Mouse (Mus musculus): ENCODE measurements around the gene Cntnap1. TPM values are rescaled to one million over a fixed set of nuclear protein-coding genes. Genes with fewer than 3 reads are reported as not detected.

Cntnap1 gene
- total RNA-seq, 4 experiments from 2014 or later = 157 to 185 (median 168) TPM

DNA sequence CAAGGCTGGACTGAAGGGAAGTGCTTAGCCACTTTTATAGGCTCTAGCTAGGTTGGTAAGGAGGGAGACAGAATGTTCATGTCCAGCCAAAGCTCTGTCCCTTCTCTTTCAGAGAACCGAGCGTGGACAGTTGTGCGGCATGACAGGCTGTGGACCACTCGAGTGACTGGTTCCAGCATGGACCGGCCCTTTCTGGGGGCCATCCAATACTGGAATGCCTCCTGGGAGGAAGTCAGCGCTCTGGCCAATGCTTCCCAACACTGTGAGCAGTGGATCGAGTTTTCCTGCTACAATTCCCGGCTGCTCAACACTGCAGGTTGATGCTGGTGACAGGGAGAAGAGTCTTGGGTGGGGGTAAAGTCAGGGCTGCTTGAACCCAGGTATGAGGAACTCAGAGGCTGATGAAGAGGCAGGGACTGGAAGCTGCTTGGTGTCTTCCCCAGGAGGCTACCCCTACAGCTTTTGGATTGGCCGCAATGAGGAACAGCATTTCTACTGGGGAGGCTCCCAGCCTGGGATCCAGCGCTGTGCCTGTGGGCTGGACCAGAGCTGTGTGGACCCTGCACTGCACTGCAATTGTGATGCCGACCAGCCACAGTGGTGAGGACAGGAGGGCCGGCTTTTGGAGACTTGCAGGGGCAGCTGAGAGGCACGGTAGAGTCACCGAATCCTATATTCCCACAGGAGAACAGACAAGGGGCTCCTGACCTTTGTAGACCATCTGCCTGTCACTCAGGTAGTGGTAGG lies 12.6 kb downstream of the Cntnap1 start:
- DNase-seq (ENCODE audit: low spot score in 2 of 2) = no peak

DNA sequence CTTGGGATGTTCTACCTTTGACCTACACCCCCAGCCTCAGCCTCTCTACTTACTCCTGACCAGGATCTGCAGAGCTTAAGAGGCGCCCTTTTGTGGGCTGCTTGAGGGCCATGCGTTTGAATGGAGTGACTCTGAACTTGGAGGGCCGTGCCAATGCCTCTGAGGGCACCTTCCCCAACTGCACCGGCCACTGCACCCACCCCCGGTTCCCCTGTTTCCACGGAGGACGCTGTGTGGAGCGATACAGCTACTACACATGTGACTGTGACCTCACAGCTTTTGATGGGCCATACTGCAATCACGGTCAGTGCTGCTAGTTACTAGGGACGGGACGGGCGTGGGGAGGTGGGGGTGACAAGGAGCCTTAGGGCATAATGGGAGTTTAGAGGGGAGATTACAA lies 14.7 kb downstream of the Cntnap1 start:
- no peak for DNase-seq (ENCODE audit: low spot score in 2 of 2)

DNA sequence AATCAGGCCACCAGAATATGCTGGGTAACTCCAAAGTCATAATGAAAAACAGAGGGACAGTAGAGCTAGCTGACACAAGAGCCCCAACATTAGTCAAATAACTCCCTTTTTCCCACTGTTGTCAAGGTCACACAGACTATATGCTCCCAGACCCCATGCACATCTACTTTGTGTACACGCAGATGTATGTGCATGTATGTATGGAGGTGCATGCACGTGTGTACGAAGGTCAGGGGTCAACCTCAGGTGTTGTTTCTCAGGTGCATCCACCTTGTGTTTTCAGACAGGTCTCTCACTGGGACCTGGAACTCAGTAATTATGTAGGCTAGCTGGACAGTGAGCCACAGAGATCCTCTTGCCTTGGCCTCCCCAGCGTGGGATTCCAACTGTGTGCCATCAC lies 15.1 kb downstream of the Cntnap1 start:
- DNase-seq (ENCODE audit: low spot score in 2 of 2) = no peak

DNA sequence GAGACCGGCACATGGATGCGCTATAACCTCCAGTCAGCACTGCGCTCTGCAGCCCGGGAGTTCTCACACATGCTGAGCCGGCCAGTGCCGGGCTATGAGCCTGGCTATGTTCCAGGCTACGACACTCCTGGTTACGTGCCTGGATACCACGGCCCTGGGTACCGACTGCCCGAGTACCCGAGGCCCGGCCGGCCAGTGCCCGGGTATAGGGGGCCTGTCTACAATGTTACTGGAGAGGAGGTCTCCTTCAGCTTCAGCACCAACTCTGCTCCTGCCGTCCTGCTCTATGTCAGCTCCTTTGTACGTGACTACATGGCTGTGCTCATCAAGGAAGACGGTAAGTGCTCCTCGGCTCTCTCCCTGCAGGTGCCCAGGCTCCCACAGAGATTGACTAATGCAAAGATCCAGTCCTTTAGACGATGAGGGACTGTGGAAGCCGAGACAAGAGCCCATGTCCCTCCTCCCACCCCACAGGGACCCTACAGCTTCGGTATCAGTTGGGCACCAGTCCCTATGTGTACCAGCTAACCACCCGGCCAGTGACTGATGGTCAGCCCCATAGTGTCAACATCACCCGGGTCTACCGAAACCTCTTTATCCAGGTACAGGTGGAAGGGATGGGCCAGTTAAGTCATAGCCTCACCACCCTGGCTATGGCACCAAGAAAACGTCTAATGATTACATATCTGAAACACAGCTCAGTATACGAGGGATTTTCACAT lies 16.4 kb downstream of the Cntnap1 start:
- DNase-seq (ENCODE audit: low spot score in 2 of 2) = no peak

DNA sequence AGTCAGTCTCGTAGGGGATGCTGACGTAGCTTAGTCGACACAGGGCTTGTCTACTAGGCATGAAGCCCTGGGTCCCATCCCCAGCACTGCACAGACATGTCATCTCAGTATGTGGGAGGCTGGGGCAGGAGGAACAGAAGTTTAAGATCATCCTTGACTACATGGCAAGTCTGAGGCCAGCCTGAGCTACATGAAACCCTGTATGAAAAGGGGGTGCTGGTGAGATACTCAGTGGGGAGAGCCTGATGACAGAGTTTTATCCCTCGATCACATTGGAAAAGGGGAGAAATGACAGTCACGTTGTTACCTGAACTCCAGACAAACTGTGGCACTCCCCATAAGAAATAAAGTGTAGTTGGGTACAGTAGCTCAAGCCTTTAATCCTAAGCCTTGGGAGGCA lies 17.2 kb downstream of the Cntnap1 start:
- no peak for DNase-seq (ENCODE audit: low spot score in 2 of 2)

DNA sequence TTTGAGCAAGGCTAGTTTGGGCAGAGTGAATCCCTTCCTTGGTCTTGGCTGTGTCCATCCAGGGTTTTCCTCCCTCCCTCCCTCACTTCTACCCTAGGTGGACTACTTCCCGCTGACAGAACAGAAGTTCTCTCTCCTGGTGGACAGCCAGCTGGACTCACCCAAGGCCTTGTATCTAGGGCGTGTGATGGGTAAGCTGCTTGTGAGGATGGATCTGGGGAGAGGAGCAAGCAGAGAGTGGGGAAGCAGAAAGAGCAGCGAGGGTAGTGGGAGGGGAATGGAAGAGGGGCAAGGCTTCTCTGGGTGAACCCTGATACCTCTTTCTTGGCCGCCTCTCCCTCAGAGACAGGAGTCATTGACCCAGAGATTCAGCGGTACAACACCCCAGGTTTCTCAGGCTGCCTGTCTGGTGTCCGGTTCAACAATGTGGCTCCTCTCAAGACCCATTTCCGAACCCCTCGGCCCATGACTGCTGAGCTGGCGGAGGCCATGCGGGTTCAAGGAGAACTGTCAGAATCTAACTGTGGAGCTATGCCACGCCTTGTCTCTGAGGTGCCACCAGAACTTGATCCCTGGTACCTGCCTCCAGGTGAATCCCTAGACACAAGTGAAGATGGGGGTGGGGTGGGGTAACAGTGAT lies 18.0 kb downstream of the Cntnap1 start:
- DNase-seq (ENCODE audit: low spot score in 2 of 2) = no peak

DNA sequence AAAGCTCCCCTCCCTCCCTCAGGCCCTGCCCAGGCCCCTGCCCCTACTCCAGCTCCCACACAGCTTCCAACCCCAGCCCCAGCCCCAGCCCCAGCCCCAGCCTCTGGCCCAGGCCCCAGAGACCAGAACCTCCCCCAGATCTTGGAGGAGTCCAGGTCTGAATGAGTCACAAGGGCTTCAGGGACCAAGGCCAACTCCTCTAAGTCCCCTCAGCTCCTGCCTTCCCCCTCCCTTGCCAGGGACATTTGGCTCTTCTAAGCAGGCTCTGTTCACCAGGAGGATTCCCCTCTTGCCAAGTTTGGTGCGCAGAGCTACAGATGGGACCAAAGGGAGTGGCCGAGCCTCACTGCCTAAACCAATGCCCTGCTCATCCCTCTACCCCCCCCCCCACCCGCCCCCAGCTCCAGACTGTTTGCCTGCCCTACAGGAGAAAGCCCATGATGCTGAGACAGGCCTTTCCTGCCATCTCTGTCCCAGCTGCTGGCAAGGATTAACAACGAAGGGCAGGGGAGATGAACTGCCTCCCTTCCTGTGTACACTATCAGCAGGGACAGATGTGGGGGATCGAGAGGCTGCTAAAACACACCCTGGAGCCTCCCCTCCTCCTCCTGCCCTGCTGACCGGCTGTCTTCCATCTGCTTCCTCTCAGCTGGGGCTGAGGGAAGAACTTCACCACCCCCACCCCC lies 19.3 kb downstream of the Cntnap1 start:
- peak; percentile 56 to 83 for DNase-seq (ENCODE audit: low spot score in 2 of 2)

DNA sequence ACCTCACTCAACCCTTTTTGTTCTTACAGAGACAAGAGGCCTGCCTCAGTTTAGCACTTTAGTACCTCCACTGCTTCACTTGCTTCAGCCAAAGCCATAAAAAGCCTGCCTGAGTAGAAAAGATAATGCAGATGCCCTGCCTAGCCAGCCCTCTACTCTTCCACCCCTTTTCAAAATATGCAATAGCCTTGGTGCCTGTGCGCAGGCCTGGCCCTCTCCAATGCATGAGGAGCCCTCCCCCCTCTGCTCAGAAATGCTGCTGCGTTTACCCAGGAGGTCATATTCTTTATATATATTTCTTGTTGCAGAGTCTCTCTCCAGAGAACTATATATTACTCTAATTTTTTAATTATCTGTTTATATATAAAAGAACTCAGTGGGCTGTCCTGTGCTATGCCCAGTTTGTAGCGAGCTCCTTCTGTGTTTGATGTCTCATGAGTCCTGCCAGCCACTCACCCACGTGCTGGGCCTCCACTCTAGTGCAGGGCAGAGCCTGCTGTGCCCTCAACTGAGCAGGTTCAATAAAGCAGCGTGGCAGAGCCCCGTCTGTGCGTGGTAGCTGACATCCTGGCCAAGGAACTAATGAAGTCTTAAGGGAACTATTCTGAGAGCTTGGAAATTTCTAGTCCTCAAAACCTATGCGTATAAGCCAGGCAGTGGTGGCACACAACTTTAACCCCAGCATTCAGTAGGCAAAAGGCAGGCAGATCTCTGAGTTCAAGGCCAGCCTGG lies 20.0 kb downstream of the Cntnap1 start:
- DNase-seq (ENCODE audit: low spot score in 2 of 2) = no peak

DNA sequence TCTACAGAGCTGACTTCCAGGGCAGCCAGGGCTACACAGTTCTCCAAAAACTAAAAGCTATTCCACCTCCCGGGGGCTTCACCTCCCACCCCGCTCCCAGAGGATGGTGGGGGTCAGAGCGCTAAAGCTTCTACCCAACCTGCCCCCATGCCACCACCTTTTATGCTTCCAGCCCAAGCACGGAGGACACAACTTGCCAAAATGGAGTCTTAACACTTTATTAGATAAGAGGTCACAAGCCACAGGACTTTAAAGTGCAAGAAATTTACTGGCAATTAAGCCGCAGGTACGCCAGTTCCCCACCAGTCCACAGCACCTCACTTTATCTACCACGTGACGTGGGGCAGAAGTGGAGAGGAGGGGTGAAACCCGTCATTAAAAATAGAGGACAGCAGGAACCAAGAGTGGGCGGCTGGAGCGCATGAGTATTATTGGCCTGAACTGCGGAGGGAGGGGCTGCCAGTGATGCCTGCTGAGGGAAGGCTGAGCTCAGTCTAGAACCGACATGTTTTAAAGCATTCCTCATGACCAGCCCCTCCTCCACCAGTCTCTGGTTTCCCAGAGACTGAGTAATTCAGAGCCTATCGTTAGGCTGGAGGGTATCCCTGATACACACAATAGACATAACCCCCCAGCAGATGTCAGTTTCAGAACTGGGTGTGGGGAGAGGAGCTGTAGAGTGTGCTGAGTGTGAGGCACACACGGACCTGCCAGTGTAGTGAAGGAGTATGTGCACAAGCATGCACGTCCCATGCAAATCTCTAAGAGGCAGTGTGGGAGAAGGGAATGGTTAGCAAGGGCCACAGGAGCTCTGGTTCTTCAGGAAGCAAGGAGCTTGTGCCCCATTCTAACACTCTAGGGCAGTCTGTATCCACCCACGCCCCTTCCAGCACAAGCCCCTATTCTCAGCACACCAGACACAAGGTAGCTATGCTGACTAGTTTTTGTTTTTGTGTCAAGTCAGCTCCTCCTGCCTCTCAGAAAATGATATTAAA lies 20.9 kb downstream of the Cntnap1 start:
- DNase-seq (ENCODE audit: low spot score in 2 of 2) = peak in 1 of 2 experiments; percentile 38

DNA sequence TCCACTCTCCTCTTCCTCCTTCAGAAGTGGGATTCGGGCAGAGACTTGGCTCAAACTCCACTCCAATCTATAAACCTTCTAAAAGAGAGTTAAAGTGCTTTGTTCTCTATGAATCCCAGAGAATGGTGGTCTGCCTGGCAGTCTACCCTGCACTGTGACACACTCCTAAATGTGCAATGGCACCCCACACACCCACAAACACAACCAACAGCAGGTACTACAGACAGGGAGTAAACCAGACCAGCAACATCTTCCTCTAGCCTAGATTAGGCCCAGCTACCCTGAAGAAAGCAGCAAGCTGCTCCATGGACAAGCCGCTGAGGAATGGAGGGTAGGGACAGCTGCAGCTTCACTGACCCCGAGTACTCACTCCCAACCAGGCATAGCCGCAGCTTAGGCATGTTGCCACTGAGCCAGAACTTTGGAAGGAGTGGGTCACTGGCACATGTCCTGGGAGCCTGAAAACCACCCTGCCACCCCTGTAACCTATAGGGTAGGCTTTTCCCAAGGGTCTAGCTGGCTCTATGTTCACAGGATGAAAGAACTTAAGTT lies 21.7 kb downstream of the Cntnap1 start:
- DNase-seq (ENCODE audit: low spot score in 2 of 2) = no peak

DNA sequence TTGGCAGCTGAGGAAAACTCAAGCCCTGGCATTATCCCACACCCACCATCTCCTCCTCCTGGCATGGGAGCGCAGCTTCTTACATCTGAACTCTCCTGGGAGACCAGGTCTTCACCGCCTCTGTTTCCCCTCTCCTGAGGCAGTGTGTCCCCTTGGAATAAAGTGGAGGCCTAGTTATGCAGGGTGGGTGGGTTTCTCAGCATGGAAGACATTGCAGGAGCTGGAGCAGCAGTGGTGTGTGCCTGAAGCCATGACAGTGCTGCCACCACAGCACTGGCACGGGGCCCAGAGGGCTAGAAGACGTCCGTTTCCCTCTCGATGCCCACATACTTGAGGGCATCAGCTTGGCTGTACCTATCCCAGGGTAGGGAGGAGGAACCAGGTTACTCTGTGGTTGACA lies 22.3 kb downstream of the Cntnap1 start:
- no peak for DNase-seq (ENCODE audit: low spot score in 2 of 2)

DNA sequence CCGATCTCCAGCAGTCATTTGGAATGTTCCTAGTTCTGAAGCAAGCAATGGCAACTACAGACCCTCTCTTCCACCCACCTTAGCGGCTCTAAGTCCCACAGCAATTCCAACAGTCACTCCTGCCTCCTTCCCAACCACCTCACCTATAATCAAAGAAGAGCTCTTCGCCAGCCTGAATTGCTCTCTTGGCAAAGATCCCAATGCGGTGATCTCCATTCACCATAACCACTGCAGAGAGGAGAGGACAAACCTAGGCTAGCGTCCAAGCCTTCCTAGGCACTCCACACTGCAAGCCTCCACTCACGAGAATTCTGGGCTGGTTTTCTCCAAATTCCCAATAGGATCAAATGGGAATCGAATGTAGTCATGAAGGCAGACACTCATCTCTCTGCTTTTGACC lies 22.8 kb downstream of the Cntnap1 start:
- no peak for DNase-seq (ENCODE audit: low spot score in 2 of 2)

DNA sequence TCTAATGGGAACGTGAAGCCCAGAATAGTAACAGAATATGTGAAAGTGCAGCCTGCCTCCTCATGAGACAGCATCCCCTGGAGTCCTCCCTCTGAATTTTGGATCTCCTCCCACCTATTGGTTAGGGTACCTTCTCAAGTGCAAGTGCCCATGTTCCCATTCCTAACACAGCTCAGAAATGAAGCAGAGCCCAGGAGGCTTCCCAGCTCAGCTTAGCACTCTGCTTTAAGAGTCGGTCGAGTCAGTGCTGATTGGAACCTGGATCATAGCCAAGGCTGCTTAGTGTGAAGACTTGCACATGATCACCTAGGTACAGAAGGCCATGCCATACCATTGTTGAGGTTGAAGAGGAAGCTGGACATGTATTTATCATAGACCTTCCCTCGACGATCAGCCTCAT lies 23.8 kb downstream of the Cntnap1 start:
- no peak for DNase-seq (ENCODE audit: low spot score in 2 of 2)

DNA sequence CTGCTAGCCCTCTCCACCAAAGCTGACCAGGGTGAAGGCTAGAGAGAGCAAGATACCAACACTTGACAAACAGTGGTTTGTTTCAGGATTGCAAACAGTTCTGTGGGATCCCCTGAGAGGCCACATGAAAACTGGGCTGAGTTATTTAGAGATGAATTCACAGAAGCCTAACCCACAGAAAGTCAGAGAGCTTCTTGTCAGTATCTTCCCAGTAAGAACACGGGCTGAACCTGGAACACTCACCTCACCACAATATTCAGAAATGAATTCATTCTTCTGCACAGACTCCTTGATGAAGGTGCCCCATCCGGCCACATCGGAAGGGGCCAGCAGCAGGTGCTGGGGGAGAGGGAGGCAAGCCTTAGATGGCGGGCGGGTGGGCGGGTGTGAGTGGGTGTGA lies 24.3 kb downstream of the Cntnap1 start:
- no peak for DNase-seq (ENCODE audit: low spot score in 2 of 2)

DNA sequence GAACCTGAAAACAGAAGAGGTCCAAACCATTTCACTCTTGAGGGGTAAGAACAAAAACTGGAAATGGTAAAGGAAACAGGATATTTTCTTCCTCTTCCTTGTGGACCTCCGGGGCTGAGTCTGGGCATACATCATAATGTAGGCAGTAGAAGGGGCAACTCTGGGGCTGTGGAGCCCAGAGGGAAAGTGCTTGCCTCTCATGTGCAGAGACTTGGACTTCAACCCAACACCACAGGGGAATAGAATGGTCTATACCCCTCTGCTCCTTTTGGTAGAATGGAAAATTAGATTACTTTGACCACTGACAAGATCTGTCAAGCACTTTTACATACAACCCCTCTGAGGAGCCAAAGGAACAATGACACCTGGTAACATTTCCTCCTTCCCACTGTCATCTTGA lies 24.8 kb downstream of the Cntnap1 start:
- no peak for DNase-seq (ENCODE audit: low spot score in 2 of 2)

DNA sequence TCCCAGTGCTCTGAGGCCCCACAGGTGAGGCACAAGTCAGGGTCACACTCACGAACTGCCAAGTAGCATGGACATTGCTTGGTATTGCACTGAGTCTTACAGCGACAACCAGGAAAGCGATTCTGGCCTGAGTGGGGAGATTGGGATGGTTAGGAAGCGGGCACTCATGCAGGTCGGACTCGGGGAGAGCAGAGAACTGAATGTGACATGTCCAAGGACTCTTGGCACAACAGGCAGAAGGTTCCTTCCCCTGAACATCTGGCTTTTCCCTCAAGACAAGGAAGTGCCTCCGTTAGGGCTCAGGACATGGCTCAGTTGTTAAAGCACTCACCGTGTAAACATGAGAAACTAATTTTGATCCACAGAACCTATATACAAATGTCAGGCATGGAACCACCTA lies 25.2 kb downstream of the Cntnap1 start:
- no peak for DNase-seq (ENCODE audit: low spot score in 2 of 2)

DNA sequence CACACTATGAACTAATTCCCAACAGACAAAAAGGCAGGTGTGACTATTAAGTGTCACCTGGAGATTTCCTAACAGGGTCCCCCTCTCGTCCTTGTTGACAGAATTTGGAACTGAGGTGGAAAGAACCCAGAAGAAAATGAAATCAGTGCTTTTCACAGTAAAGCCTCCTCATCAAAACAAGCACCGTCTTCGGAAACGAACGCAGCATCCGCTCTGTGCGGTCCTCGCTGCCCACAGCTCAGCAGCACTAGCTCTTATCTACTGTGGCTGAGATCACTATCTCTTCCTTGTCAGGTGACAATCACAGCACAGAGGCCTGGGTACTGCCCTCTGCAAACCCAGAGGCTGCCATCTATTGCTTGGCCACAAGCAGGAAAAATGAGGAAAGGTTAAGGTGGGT lies 25.9 kb downstream of the Cntnap1 start:
- no peak for DNase-seq (ENCODE audit: low spot score in 2 of 2)

DNA sequence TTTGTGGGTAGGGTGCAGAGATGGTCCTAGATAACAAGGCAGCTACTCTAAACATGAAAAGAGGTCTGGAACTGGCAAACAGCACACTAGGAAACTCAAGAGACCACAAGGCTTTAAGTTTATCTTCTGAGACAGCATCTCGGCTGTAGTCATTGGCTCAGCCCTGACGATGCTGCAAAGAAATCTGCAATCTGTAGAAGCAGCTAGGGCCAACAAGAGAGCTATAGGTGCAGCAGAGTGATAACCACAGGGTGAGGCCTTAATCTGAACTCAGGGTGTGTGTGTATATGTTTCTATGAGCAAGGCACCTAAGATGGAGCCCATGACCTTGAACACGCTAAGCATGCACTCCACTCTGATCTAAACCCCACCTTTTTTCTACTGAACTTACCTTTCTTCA lies 29.2 kb downstream of the Cntnap1 start:
- DNase-seq (ENCODE audit: low spot score in 2 of 2) = no peak

DNA sequence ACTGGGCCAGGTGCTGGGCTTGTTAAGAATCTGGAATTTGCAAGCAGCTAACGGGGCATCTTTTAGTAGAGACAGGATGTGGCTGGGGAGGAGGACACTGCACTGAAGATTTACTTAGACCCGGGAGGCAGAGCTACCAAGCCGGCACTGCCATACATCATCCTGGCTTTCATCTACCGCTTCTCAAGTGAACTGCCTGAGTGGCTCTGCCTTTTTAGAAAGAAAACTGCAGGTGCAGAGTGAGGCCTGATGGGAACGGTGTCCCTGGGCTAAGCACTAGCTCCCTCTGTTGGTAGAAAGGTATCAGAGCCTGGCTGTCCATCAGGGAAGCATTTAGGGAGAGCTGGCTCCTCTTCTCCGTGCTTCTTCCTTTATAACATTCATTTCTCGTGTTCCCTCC lies 30.7 kb downstream of the Cntnap1 start:
- DNase-seq (ENCODE audit: low spot score in 2 of 2) = no peak

DNA sequence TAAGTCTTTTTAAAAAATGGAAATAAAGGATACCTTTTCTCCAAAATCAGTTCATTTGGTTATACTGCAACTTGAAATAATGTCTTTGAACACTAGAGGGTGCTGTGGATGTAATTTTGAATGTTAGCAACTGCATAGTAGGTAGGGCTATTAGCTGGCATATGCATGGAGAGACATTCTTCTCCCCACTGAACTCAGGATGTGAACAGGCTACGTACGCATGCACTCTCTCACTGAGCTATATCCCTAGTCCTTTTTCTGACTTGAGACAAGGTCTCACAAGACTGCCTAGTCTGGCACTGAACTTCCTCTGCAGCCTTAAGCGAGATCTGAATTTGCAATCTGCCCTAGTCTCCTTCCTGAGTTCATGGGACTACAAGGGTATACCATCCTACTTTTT lies 41.6 kb downstream of the Cntnap1 start:
- DNase-seq (ENCODE audit: low spot score in 2 of 2) = no peak
